16 mouse cellular contexts compared by ENCODE assay signal in the genomic region with DNA sequence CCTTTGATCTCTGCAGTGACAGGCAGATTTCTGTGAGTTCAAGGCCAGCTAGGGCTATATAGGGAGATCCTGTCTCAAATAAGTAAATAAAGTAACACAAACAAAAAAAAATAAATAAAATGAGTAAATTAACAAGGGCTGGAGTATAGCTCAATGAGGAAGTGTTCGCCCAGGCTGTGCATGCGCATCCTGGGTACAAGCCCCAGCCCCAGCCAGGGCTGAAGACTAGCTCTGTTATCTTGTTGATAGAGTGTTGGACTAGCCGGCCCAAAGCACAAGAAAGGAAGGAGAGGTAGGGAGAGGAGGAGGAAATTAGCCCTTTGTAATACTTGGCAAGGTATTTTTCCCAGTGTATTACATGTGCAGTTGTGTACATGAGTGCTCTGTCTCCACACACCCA. TPM values are rescaled to one million over a fixed set of nuclear protein-coding genes. Genes with fewer than 3 reads are reported as not detected.
"Had no signal": no experiment of that assay in that cellular context is flagged by ENCODE, and none has a peak within 500 bp of the region (broad histone marks: within the 10 kb centered on the region; RNA-seq: fewer than 3 reads in every experiment).

No protein-coding gene starts in this region.

- H3K9ac ChIP-seq: lung, embryonic 15.5 days; midbrain, embryonic 13.5 days; midbrain, embryonic 15.5 days; neural tube, embryonic 12.5 days; stomach, embryonic 15.5 days had no signal

- H3K27ac ChIP-seq: lung, embryonic 15.5 days; midbrain, embryonic 13.5 days; midbrain, embryonic 15.5 days; neural tube, embryonic 12.5 days; stomach, embryonic 15.5 days; stomach, postnatal 0 days had no signal

- ATAC-seq: midbrain, embryonic 13.5 days; midbrain, embryonic 15.5 days had no signal

- H3K4me2 ChIP-seq: lung, embryonic 15.5 days; midbrain, embryonic 11.5 days; midbrain, embryonic 13.5 days; midbrain, embryonic 15.5 days; neural tube, embryonic 12.5 days; stomach, embryonic 15.5 days had no signal

- H3K4me3 ChIP-seq: lung, embryonic 15.5 days; megakaryocyte, embryonic 14.5 days; midbrain, embryonic 13.5 days; midbrain, embryonic 15.5 days; neural tube, embryonic 12.5 days; stomach, embryonic 15.5 days had no signal

- H3K4me1 ChIP-seq: lung, embryonic 15.5 days; midbrain, embryonic 13.5 days; midbrain, embryonic 15.5 days; neural tube, embryonic 12.5 days; stomach, embryonic 15.5 days had no signal

- H3K9me3 ChIP-seq: lung, embryonic 15.5 days; megakaryocyte, embryonic 14.5 days; midbrain, embryonic 13.5 days; midbrain, embryonic 15.5 days; neural tube, embryonic 12.5 days; stomach, embryonic 15.5 days had no signal

- DNase-seq: lung, adult 2 months; lung, postnatal 14 days; right cerebral cortex, postnatal 14 days; thymus, adult 2 months; thymus, postnatal 25 days; thymus, postnatal 4 days had no signal

- H3K27me3 ChIP-seq: lung, embryonic 15.5 days; megakaryocyte, embryonic 14.5 days; midbrain, embryonic 13.5 days; midbrain, embryonic 15.5 days; neural tube, embryonic 12.5 days; stomach, embryonic 15.5 days had no signal

RNA-seq across cellular contexts. Expression of a gene that starts 15.3 kb away (rescaled TPM):
- total RNA-seq: monocyte, adult 5-6 weeks had no signal

RNA-seq across cellular contexts. Expression of a gene that starts 15.8 kb away (rescaled TPM):
- total RNA-seq: neutrophil, adult 5-6 weeks had no signal
